Mouse (Mus musculus): ENCODE measurements around the gene Tmem28.

- TF ChIP-seq CTCF (IDR thresholded peaks at IDR 0.05; ENCODE audit: borderline replicate concordance, extremely low read depth, insufficient read depth, insufficient read length) (no peak), POLR2A (IDR thresholded peaks at IDR 0.05; ENCODE audit: borderline replicate concordance, extremely low read depth, insufficient read depth, insufficient read length, poor library complexity, severe bottlenecking) (no peak)
Measured at GRCm38 (mm10) chrX:99853834-99854233, 33.0 kb downstream of the Tmem28 start.

Data from brain, embryonic 14.5 days (tissue).